Mouse (Mus musculus): ENCODE measurements around the gene Mycs. TPM values are rescaled to one million over a fixed set of nuclear protein-coding genes. Genes with fewer than 3 reads are reported as not detected.

The Mycs gene
- not detected in 2 replicates for total RNA-seq (2014; fragmentation: Nextera tagmentation)
- not detected in 2 replicates for total RNA-seq (2017)

DNA sequence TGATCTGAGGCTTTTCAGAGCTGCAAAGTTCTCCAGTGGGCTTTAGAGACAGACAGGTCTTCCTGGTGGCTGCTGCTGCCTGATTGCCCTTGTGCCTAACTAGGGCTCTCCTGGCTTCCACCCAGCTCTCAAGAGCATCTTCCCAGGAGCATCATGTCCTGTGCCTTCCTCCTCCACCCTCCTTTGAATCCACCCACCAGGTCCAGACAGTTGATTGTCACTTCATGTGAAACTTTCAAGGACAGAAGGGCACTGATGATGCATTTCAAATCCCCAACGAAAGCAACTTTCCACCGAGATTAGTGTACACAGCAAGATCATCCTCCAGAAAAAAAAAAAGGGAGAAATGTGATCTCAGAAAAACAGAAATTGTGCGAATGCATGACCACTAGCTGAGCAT lies at the start of gene Mycs:
Gene Mycs, minus strand, starts transcription at position 101 of the 400 bp plus-strand sequence.
- no peak for ATAC-seq (replicated peaks; ENCODE audit: poor library complexity, severe bottlenecking)

DNA sequence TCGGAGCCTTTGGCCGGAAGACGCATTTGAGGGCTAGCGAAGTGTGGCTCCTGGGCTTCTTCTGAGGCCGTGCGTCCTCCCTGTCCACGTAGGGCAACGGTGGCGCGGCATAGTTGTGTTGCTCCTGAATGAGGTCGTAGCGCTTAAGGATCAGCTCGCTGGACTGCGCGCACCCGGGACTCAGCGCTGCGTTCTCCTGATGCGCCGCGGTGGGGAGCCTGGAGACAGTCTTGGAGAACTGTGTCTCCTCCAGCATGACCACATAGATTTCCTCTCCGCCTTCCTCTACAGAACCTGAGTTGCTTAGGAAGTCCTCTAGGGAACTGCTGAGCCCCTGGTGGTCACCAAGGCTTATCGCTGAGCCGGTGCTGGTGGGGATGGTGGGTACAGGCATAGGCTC lies 1.0 kb downstream of the Mycs start:
- no peak for ATAC-seq (replicated peaks; ENCODE audit: poor library complexity, severe bottlenecking)

Other genes with a start within 250 kb of the Mycs start
- not detected in 2 replicates for gene Btbd35f7, start 199.8 kb upstream of the Mycs start, total RNA-seq (2014; fragmentation: Nextera tagmentation)
- gene Btbd35f7, start 199.8 kb upstream of the Mycs start, total RNA-seq (2017) = not detected in 2 replicates

All from granulocyte monocyte progenitor cell, adult 5-6 weeks (primary cell).